Mouse (Mus musculus): ENCODE measurements around the gene Atp5l.

GRCm38 (mm10) chr9:44921123-44921468 is 554 bp upstream of the Atp5l start:
- TF ChIP-seq CTCF (IDR thresholded peaks at IDR 0.05; ENCODE audit: low read depth, low read length) (no peak), POLR2A (IDR thresholded peaks at IDR 0.05; ENCODE audit: insufficient read depth, low read length) (no peak), EP300 (IDR thresholded peaks at IDR 0.05; ENCODE audit: insufficient read depth, low read depth, low read length) (no peak)

All from ES-Bruce4 (cell line).